Mouse (Mus musculus) right cerebral cortex, postnatal 25 days (tissue): ENCODE measurements around the gene Hyal3.
A peak's percentile ranks its signal among the peaks of the same experiment; 100 is the strongest.

ENCODE experiments used
- DNase-seq: peaks from one replicate; pipeline ENCODE4 v3.0.0; 2022

Hyal3 gene

DNA sequence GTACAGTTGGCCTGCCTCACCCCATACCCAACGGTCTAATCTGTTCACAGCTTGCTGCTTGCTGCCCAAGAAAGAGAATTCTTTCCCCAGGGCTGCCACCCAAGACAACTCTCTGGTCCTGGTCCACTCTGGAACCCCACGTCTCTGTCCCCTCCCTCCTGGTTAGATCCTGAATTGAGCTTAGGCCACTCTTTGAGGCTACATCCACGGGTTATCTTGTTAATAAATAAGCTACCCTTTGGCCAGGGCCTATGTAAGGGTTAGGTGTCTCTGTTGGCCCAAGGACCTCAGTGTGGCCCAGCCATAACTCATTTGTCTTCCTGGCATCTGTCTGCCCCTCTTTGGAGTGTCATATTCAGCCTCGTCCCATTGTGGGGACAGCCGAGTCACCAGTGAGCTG, 17.8 kb downstream of the Hyal3 start:
- no peak for DNase-seq

DNA sequence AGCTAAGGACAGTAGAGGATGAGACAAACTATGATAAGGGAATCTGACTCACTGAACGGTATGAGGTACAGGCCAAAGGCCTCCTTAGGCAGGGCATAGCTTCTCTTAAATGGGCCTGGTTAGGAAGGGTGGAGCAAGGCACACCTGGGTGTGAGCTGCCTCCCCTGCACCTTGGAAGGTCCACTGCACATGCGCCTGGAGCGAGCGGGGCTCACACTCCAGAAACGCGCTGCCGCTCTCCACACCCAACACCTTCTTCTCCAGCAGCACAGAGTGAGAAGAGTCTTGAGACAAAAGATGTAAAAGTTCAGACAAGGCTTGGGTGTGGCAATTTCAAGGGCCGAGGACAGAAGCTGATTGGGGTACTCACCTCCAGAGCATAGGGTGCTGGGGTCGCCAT, 18.8 kb downstream of the Hyal3 start:
- no peak for DNase-seq

DNA sequence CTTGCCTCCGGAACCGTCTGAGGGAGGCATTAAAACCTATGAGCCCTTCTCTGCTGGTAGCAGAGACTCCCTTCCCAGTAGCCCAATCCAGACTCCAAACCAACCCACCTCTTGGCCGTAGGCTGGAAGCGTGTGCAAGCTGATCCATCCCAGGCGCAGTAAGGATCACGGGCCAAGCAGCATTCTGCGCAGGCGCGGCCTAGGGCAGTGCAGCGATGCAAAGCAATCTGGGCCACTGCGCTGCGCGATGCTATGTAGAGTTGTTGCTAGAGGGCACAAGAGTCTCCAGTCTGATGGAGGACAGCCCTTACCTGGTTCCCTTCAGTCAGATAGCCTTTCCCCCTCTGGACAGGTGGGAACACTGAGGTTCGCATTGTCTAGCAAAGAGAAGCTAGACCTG, 19.2 kb downstream of the Hyal3 start:
- no peak for DNase-seq

DNA sequence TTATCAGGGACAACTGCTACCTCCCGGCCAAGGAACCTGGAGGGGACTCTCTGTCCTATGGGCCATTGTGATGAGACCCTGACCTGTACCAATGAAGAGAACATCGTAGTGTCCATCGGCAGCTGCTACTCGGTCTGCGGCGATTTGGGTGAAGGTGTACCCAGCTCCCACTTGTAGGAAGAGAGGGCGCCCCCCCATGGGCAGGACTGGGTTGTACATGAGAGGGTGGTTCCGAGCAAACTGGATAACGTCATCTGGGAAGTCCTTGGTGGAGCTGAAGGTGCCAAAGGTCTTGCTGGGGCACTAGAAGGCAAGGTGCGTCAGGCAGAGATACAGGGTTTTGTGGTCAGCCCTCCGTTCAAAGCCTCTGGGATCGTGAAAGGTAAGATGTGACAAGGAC, 20.1 kb downstream of the Hyal3 start:
- no peak for DNase-seq

DNA sequence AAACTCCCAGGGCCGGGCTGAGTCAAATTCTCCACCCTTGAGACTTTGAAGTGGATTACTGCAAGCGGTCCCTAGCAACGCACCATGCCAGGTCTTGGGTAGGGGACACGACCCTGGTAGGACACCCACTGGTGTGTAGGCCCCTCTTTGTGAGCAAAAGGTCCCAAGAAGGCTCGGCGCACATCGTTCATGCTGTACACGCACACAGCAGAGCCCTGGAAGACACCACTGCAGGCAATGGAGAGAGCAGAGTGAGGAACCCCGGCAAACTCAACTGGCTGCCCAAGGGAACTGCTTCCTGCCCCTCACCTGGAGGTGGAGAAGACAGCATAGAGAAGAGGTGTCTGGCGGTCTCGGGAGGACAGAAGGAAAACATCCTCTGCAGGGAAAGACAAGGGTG, 20.7 kb downstream of the Hyal3 start:
- DNase-seq: no peak

DNA sequence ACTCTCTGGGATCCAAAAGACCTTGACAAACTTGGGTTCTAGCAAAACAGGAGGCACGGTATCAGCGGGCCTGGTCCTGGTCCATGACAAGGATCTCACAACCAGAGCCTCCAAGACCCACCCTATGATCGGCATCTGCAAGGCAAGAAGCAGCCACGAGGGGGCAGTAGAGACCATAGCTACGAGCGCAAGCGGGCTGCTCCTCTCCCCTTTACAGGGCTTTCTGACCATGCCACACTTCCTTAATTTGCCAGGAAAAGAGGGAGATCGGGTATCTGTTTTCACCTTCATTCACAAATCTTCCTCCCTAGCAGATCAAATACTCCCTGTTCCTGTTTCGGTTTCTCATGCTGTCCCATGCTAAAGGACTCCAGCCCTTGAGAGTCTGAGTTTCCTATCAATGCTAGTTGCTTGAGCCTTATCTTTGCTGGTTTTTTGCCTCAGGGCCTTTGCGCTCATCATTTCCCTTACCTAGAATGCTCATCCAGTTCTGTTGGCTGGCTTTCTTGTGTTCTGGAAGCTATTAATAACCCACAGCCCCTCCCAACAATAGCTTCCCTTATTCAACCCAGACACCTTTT, 21.5 kb downstream of the Hyal3 start:
- peak; percentile 86 for DNase-seq

DNA sequence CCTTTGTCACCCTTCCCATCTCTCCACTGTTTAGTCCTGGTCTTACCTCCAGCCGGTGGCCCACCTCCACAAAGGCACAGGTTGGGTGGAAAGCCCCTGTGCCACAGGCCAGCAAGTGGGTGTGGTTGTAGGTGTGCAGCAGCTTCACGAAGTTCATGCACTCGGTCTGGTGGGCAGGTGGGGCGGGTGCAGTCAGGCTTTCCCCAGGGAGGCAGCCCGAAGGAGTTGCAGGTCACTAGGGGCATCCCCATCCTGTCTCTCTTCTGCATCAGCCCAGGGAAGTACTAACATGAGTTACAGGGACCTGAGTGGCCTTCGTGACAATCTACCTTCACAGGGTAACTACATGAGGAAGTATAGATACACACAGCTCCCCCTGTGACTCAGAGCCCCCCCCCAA, 22.6 kb downstream of the Hyal3 start:
- DNase-seq: no peak

DNA sequence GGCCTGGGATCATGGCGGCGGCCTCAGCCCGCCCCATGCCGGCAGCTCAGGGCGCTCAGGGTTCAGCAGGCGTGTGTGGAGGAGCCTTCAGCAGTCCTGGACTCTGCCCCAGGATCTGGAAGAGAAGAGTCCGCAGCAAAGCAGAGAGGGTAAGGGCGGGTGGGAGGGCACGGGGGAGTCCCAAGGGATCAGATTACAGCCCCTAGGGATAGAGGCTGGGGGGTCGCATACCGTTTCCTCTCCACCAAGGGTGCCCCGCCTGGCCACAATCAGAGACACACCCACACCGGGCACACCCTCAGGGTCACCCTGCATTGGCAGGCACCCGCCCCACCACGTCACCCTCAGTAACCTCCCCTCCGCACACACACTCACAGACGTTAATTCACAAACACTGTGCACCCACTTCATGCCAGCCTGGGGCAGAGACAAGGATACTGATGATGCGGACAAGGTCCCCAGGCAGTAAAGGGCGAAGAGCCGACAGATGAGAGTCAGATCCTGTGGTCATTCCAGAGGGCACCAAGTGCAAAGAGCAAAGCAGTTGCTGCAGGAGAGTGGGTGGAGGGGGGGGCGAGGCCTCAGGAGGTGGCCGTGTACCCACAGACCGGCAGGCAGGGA, 24.5 kb downstream of the Hyal3 start:
- DNase-seq: no peak

DNA sequence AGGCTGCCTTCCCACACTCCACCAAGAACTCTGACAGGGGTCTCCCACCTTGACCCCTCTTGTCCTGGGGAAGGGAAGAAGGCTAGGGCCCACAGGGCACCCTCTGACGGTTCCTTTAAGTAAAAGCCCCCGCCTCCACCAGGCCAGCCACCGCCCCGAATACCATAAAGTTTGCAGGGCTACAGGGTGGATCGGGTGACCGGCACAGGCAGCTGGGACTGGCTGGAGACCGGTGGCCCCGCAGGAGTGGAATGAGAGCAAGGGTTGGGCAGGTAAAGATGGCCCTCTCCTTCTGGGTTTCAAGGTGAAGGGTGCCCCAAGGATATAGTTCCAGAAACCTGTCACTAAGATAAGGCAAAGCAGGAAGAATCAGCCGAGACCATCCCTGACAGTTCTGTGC, 26.0 kb downstream of the Hyal3 start:
- no peak for DNase-seq

DNA sequence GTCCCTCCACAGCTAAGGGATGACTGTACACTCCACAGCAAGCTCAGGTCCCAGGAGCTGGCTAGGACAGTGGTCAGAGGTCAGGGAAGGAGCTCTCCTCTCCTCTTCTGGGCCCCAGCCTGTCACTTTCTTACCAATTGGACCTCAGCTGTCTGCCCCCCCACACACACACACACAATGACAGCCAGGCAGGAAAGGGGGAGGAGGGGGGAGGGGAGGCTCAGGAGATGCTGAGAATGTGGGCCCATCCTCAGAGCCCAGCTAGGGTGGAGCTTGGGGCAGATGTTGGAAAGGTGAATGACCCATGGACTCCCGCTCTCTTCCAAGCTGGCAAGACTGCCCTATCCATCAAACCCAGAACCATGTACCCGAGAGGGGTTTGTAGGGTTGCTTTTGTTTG, 26.4 kb downstream of the Hyal3 start:
- no peak for DNase-seq

DNA sequence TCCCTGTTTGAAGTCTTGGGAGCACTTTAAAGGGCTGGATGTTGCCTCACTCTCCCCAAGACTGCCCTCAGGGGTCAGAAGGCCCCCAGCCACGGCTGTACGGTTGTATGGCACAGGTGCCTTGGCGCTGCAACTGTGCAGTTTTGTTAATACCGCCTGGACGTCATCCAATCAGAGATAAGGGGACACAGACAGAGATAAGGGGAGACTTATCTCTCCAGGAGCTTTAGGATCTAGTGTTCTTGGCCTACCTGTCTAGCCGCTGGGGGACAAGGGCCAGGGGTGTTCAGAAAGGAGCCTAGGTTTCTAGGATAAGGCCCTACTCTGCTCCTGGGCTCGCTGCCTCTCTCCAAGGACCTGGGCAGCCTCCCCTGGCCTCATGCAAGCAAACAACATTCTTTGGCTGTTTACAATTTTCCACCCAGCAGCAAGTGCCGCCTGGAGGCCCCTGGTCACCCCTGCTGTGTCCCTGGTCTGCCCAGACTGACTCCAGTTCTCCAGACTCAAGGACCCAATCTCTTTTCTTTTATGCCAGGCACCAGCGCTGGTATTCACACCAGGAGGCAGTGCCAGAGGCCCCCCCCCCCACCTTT, 27.1 kb downstream of the Hyal3 start:
- no peak for DNase-seq

DNA sequence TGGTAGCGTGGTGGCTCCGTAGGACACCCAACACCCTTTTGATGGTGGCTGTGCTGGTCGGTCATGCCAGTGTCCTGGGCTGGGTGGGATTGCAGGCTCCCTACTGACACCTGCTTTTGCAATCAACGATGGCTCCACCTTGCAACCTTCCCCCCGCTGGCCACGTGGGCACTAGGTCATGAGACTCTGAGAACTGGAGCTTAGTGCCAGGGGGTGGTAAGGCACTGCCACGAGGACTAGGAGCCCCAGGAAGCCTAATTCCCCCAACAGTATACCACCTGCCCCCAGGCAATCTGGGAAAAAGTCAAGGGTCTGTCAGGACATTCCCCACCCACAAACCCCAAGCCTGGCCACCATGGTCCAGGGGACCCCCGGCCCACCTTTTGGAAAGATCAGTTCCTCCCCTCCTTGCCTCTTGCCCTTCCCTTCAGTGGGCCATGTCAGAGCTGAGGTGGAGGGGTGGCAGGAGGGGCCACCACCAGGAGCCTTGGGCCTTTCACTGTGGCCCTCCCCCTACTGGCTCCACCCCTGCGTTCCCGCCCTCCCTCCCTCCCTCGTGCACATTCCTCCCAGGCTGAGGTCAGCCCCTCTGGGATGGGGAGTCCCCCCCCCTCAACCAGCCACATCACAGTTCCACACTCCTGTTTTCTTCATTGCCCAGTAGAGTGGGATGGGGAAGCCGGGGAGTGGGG, 28.3 kb downstream of the Hyal3 start, which contains the start of gene Sema3b:
Sema3b (minus strand) TSS at position 489 of the 692 bp plus-strand sequence.
- no peak for DNase-seq

DNA sequence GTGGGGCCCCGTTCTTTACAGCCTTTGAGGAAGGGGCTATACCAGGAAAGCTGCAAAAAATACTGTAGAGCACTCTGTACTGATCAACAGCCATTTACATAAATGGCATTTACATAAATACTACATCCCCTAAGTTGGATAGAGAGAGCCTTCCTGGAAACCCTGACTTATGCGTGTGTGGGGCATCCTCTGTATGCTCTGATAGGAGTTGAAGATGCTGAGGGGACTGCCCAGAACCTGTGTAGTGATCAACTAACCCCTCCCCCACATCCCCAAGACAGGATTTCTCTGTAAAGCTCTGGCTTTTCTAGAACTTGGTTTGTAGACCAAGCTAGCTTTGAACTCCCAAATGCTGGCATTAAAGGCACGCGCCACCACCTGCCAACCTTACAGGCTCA, 28.8 kb downstream of the Hyal3 start:
- DNase-seq: no peak

DNA sequence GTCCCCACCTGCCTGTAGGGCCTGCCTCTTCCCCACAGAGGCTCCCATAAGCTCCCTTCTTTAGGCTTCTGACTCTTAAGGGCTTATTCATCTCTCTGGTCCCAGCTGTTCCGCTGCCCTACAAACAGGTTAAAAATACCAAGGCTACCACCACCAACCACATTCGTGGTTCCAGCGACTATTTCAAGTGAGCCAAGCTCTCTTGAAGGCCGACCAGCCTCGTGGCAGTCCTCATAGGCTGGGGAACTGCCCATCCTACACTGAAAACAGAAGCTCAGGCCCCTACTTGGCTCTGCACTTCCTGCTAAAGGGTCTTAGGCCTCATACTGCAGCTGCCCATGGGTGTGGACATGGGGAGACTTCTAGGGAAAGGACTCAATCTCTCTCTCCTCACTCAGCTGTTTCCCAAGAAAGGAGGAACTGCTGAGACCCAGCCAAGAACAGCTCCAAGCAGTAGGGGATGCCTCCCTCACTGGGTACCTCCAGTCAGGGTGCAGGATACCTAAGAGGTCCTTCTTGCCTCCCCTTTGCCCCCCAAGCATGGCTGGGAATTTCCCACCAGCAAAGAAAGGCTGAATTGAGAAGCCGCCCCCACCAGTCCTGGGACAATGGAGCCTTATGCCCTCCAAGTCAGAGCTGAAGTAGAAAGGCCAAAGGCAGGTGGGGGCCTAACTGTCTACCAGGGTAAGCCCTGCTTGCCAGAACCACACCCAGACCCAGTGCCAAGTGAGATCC, 31.0 kb downstream of the Hyal3 start:
- DNase-seq: no peak

DNA sequence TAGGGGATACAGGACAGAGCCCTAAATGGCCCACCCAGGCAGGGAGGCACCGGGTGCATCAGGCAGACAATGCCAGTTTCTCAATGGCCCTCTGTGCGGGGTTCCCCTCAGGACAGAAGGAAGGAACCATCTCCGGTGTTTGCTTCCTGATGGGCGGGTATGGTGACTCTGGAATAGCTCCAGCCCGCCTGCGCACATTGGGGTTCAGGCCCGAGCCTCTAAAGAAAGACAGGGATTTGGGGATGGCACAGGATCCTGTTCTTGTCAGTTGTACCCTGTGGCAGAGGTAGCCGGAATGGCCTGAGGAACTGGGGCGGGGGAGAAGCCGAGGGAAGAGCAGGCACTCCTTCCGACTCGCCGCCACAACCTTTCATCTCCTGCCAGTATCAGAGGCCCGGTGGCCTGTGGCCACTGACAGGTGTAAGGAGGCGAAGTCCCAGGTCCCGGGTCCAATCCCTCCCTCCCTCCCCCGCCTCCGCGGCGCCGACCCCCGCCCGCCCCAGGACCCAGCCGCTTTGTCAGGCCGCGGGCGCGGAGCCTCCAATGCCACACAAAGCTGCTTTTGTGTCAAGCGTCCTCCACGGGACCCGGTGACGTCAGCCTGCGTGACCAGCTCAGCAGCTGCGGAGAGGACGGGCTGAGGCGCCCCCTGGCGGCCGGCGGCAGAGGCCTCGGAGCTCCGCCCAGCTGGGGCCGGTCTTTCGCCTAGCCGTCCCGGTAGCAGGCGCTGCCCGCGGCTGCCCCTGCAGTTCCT, 31.8 kb downstream of the Hyal3 start:
- peak; percentile 99 for DNase-seq

DNA sequence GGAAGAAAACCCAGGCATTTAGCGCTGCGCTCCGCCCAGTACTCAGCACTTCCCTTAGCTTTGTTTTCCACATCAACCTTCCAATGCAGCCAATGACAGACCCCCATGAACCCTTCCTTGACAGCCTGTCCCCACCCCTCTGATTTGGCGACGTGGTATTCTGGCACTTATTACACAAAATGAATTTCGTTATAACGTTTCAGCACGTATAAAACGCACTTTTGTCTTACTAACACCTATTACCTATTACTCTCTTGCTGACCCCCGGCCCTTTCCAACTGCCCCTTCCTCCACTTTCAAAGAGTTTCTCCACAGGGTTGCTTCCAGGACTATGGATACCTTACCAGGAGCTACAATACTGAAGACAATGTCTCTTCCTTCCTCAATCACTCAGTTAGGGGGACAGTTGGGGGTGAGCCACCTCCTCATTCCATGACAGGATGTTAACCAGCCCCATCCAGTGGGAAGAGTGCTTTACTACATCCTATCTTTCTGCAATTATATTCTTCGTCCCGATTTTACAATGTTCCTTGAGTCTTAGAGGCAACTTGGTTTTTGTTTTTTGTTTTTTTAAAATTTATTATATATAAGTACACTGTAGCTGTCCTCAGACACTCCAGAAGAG, 32.4 kb downstream of the Hyal3 start:
- no peak for DNase-seq

DNA sequence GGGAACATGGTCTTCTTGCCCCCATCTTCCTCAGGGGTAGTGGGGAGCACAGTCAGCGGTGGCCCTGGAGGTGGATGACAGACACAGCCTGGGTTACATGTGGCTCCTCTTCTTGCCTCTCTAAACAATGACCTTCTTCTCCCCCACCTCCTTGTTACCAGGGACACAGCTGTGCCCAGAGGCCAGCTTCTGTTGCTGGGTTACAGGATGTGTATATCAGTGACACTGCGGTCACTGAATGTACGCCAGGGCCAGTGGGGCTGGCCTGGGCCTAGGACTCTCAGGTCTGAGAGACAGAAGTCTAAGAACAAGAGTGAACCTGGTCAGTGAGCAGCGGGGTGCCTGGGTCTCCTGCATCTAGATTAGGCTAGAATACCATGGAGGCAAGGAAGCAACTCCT, 34.4 kb downstream of the Hyal3 start:
- no peak for DNase-seq

DNA sequence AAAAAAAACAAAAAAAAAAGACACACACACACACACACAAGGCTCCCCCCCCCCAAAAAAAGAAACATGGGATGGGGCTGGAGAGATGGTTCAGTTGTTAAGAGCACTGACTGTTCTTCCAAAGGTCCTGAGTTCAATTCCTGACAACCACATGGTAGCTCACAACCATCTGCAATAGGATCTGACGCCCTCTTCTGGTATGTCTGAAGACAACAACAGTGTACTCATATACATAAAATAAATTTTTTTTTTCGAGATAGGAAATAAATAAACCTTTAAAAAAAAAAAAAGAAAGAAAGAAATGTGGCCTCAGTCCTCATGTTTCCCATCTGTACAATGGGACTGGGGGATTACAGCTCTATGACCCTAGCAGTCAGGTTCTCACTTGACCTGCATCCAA, 36.8 kb downstream of the Hyal3 start:
- DNase-seq: no peak

DNA sequence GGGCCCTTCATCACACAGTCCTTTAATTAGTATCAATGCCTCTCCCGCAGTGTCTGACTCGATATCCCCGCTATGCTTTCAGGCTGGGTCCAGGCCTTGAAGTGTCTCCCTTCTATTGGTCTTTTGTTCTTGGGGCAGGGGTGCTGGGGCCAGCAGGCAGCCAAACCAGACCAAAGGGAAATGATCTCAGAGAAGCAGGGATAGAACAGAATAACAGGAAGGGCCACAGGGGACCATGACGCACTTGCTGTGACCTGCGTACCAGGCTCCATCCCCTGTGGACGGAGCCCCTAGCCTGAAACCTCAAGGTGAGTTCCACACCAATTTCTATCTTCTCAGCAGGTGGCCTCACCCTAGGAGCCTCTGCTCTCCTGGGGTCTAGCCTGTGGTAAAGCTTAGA, 37.5 kb downstream of the Hyal3 start:
- no peak for DNase-seq

DNA sequence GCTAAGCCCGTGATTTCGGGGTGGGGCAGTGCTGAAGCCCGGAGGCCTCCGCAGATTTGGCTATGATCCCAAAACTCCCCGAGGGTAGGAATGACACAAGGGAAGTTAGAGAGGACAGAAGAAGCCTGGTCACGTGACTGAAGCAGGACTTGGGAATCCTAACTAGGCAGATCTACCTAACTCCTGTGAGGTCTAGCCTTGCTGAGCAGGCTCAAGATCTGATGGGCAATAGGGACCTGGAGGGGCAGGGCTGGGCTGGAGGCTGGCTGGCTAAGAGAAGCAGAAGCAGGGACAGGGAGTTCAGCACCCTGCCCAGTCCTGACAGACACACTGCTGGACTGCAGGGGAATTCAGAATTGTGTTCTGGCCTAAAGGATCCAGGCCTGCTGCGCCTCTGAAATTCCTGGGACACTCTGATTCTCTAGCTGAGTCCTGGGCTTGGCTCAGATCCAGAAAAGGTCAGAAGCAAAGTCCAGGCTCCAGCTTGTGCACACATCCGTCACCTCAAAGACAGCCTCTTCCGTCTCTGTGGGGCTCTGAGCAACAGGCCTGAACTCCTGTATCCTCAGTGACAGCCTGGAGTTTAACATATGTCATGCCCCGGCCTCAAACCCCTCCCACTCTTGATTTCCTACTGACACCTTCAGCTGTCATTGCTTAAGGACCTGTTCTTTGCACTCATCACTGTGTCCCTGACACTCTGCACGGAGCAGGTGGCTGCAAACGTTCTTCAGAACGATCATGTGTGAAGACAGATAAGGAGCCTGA, 38.3 kb downstream of the Hyal3 start:
- DNase-seq: no peak

DNA sequence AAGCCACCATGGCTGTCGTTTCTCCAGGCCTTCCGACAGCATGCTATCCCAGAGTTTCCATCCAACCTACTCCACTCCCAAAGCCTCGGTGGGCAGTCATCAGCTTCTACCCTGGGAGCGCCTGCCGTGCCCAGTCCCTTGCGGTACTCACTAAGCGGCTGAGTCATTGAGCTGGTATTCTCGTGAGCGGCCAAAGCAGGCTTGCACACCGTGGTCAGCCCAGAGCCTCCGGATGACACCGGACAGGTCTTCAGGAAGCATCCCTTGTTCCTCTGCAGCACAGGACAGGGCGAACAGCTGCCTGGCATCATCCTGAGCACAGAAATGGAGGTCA, 38.9 kb downstream of the Hyal3 start:
- no peak for DNase-seq

DNA sequence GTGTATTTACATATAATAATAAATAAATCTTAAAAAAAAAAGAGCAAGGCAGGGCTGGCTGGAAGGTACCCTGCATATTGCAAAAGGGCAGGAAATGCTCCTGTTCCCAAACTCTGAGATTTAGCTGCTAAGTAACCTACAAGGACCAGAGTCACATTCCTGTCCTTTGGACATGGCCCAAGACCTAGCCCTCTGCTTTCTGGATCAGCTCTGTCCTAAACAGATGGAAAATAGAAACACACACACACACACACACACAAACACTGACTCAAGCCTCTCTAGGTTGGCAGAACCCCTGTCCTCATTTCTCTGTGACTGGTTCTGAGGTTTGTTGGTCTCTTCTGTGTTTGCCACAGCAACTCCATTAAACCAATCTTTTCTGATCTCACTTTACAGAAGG, 40.3 kb downstream of the Hyal3 start:
- no peak for DNase-seq
